Mouse (Mus musculus) urinary bladder, postnatal 25 days (tissue): Measurements from ENCODE around the gene Cdt1.

Experiments used
- DNase-seq: peaks from one replicate; pipeline ENCODE4 v3.0.0; 2022; ENCODE audit warnings: low spot score

The Cdt1 gene

GRCm38 (mm10) chr8:122616181-122616905, 48.5 kb downstream of the Cdt1 start:
- DNase-seq: no peak

- DNase-seq: peak; percentile 81
Measured at GRCm38 (mm10) chr8:122617947-122618546, 50.2 kb downstream of the Cdt1 start.

GRCm38 (mm10) chr8:122618660-122619378, 51.0 kb downstream of the Cdt1 start:
- no peak for DNase-seq

GRCm38 (mm10) chr8:122620446-122620845, 52.6 kb downstream of the Cdt1 start:
- DNase-seq: no peak

GRCm38 (mm10) chr8:122622727-122623126, 54.9 kb downstream of the Cdt1 start, which contains the start of gene Pabpn1l:
Gene Pabpn1l (minus strand): TSS chr8:122622739.
- DNase-seq: no peak
